Mouse (Mus musculus) kidney, adult 18-20 months (tissue): ENCODE measurements at regions not wholly inside any gene's neighbourhood (a gene's known extent, or its start where the extent isn't known, plus 50 kb on each side); places are given as distances from the start of the nearest gene placed in this dataset.
A peak's percentile ranks its signal among the peaks of the same experiment; 100 is the strongest.

Source experiments
- DNase-seq: peaks from one replicate; pipeline ENCODE4 v3.0.0; 2021

GRCm38 (mm10) chr2:84183624-84184287 is 193.4 kb downstream of the Gm13691 start:
- no peak for DNase-seq

- DNase-seq = peak; percentile 50
Observed at GRCm38 (mm10) chr2:84184288-84185015, 194.1 kb downstream of the Gm13691 start.

- no peak for DNase-seq
Observed at GRCm38 (mm10) chr2:84185016-84185330, 194.6 kb downstream of the Gm13691 start.

- peak; percentile 32 for DNase-seq
Observed at GRCm38 (mm10) chr2:84186126-84186701, 195.9 kb downstream of the Gm13691 start.

GRCm38 (mm10) chr2:84187456-84187855 is 197.1 kb downstream of the Gm13691 start:
- DNase-seq = no peak

- no peak for DNase-seq
Observed at GRCm38 (mm10) chr2:84189302-84189701, 198.9 kb downstream of the Gm13691 start.

GRCm38 (mm10) chr2:84217116-84217515 is 208.1 kb downstream of the Calcrl start:
- DNase-seq = no peak

- no peak for DNase-seq
Observed at GRCm38 (mm10) chr2:84222049-84222448, 203.2 kb downstream of the Calcrl start.

- peak; percentile 18 for DNase-seq
Observed at GRCm38 (mm10) chr2:84229777-84230176, 195.4 kb downstream of the Calcrl start.

GRCm38 (mm10) chr2:84235641-84236040 is 189.6 kb downstream of the Calcrl start:
- no peak for DNase-seq

GRCm38 (mm10) chr2:84241244-84241643 is 184.0 kb downstream of the Calcrl start:
- no peak for DNase-seq

GRCm38 (mm10) chr2:84241986-84242385 is 183.2 kb downstream of the Calcrl start:
- DNase-seq = no peak

- no peak for DNase-seq
Observed at GRCm38 (mm10) chr2:84245900-84246299, 179.3 kb downstream of the Calcrl start.

- DNase-seq = no peak
Observed at GRCm38 (mm10) chr2:84246562-84246961, 178.6 kb downstream of the Calcrl start.

GRCm38 (mm10) chr2:84248169-84248568 is 177.0 kb downstream of the Calcrl start:
- DNase-seq = no peak

- no peak for DNase-seq
Observed at GRCm38 (mm10) chr2:84249871-84250270, 175.3 kb downstream of the Calcrl start.

GRCm38 (mm10) chr2:84252076-84252475 is 173.1 kb downstream of the Calcrl start:
- no peak for DNase-seq

- no peak for DNase-seq
Observed at GRCm38 (mm10) chr2:84258339-84259006, 166.7 kb downstream of the Calcrl start.

- DNase-seq = no peak
Observed at GRCm38 (mm10) chr2:84259222-84259621, 166.0 kb downstream of the Calcrl start.

GRCm38 (mm10) chr2:84260701-84261100 is 164.5 kb downstream of the Calcrl start:
- DNase-seq = no peak

- no peak for DNase-seq
Observed at GRCm38 (mm10) chr2:84261481-84261880, 163.7 kb downstream of the Calcrl start.

GRCm38 (mm10) chr2:84264485-84264884 is 160.7 kb downstream of the Calcrl start:
- no peak for DNase-seq

- DNase-seq = no peak
Observed at GRCm38 (mm10) chr2:84265002-84265401, 160.2 kb downstream of the Calcrl start.

- DNase-seq = no peak
Observed at GRCm38 (mm10) chr2:84266158-84266557, 159.1 kb downstream of the Calcrl start.
